Mouse (Mus musculus): ENCODE results near the gene Hps3.
"Not testable (repeated sequence)": the region's sequence is repeated elsewhere in the genome, so short reads cannot be mapped to it uniquely, and the experiment has no call there.

Hps3 gene

DNA sequence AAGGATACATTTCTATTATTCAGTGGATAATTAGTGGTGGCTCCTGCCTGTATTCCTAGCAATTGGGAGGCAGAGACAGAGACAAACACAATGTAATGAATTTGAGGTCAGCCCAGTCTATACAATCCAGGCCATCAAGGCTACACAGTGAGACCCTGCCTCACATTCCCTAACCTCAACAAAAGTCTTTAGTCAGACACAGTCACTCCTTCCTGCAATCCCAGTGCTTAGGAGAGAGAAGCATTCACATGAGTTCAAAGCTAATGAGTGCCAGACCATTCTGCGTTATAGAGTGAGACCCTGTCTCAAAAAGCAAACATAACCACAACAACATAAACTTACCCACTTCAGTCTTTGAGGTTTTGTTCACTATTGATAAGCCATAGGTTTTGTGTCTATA is 81.7 kb downstream of the Hps3 start:
- no peak for DNase-seq (ENCODE audit: low read depth in 2 of 2, low spot score in 2 of 2)

DNA sequence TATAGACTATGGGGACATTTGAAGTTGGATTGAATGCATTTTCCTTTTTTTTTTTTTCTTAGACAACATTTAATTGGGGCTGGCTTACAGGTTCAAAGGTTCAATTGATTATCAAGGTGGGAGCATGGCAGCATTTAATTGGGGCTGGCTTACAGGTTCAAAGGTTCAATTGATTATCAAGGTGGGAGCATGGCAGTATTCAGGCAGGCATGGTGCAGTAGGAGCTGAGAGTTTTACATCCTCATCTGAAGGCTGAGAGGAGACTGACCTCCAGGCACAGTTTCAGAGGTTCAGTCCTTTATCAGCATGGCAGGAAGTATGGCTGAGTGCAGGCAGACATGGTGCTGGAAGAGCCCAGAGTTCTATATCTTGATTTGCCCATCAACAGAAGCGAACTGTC is 85.7 kb downstream of the Hps3 start:
- not testable (repeated sequence) for DNase-seq (ENCODE audit: low read depth in 2 of 2, low spot score in 2 of 2)

DNA sequence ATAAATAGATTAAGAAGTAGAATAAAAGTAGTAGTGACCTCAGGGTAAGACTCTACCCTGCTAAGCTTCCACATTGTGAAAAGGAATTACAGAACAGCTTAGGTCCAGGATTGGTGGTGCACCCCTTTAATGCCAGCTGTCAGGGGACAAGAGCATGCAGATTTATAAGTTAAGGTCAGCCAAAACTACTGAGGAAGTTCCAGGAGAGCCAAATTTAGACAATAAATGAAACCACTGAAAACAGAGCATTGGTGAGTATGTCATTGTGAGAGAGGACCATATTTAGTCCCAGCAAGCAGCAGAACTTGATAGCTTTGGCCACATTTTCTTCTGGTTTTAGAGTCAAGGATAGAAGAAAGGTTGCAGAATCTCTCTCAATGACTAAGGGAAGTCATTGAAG is 86.6 kb downstream of the Hps3 start:
- no peak for DNase-seq (ENCODE audit: low read depth in 2 of 2, low spot score in 2 of 2)
